Mouse (Mus musculus) megakaryocyte, embryonic 14.5 days (primary cell): ENCODE results near the gene Gripap1.

Source experiments
- FLI1 ChIP-seq: IDR thresholded peaks from 2 replicates; pipeline ENCODE4 v1.6.1; 2012; ENCODE audit warnings: low read length, inconsistent platforms, mixed read lengths
- GATA1 ChIP-seq: IDR thresholded peaks from 3 replicates; pipeline ENCODE4 v1.6.1; 2012; ENCODE audit warnings: mixed read lengths, low read length, inconsistent platforms, borderline replicate concordance

GRCm38 (mm10) chrX:7837146-7837545 is 47.6 kb downstream of the Gripap1 start:
- TF ChIP-seq GATA1, result no peak
- no peak for TF ChIP-seq FLI1
